Mouse (Mus musculus) C2C12 (cell line): ENCODE measurements at regions not wholly inside any gene's neighbourhood (a gene's known extent, or its start where the extent isn't known, plus 50 kb on each side); places are given as distances from the start of the nearest gene placed in this dataset.

Source experiments
- H3K27me3 ChIP-seq: one replicate; pipeline ENCODE4 v1.6.1; 2011; ENCODE audit not compliant: control insufficient read depth, insufficient read depth, insufficient read length
- H3K36me3 ChIP-seq: one replicate; pipeline ENCODE4 v1.6.1; 2011; ENCODE audit not compliant: control insufficient read depth, insufficient read depth
- H3K4me3 ChIP-seq: one replicate; pipeline ENCODE4 v1.5.1; 2011; ENCODE audit warnings: mild to moderate bottlenecking, control low read depth; ENCODE audit not compliant: poor library complexity, insufficient read depth, severe bottlenecking
- H3K79me2 ChIP-seq: one replicate; pipeline ENCODE4 v1.6.1; 2011; ENCODE audit not compliant: control insufficient read depth, insufficient read depth
- H3K79me3 ChIP-seq: one replicate; pipeline ENCODE4 v1.6.1; 2011; ENCODE audit warnings: low read depth, control low read depth
- H3ac ChIP-seq: one replicate; pipeline ENCODE3; 2011; ENCODE audit warnings: low read depth; ENCODE audit not compliant: control insufficient read depth, insufficient read length
- CEBPB ChIP-seq: IDR thresholded peaks from one replicate; pipeline ENCODE4 v1.6.1; 2011; ENCODE audit warnings: low read depth, mild to moderate bottlenecking, control low read depth, moderate library complexity
- CTCF ChIP-seq: IDR thresholded peaks from one replicate; pipeline ENCODE4 v1.5.1; 2011; ENCODE audit not compliant: control insufficient read depth, insufficient read depth, insufficient read length
- FOSL1 ChIP-seq: IDR thresholded peaks from one replicate; pipeline ENCODE4 v1.8.0; 2011; ENCODE audit warnings: mild to moderate bottlenecking, low read length; ENCODE audit not compliant: poor library complexity, insufficient read depth, severe bottlenecking
- MAX ChIP-seq: IDR thresholded peaks from one replicate; pipeline ENCODE4 v1.6.1; 2011; ENCODE audit warnings: mild to moderate bottlenecking, control low read depth
- MYOD1 ChIP-seq: IDR thresholded peaks from one replicate; pipeline ENCODE4 v1.6.1; 2011; ENCODE audit warnings: low read depth; ENCODE audit not compliant: control insufficient read depth, insufficient read length
- MYOG ChIP-seq: IDR thresholded peaks from one replicate; pipeline ENCODE4 v1.6.1; 2011; ENCODE audit not compliant: control insufficient read depth, insufficient read length; ENCODE audit errors: extremely low read depth
- USF1 ChIP-seq: IDR thresholded peaks from one replicate; pipeline ENCODE4 v1.6.1; 2011; ENCODE audit warnings: low read depth, mild to moderate bottlenecking, control low read depth, moderate library complexity

DNA sequence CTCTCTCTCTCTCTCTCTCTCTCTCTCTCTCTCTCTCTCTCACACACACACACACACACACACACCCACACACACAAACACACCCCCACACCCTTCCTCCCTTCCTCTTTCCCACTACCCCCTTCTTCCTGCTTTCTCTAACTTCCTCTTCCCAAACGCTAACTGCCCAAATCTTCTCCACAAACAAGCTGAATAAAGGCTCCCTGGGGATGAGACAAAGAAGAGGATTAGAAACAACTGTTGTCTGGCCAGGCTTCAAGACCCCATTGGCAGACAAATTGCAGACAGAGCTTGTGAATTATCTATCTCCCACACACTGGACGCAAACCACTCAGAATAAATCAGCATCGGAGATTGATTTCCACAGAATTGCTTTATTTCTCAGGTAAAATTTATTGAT lies 603.4 kb upstream of the Tle4 start:
- Histone ChIP-seq H3K4me3 (no peak overlapping the region), H3K79me3 (no peaks in the 10 kb centered on the region), H3ac (no peak overlapping the region), H3K79me2 (no peaks in the 10 kb centered on the region), H3K36me3 (no peaks in the 10 kb centered on the region), H3K27me3 (no peaks in the 10 kb centered on the region)
- TF ChIP-seq CTCF: no peak
- TF ChIP-seq CEBPB: no peak
- TF ChIP-seq MYOG: no peak
- TF ChIP-seq MAX: no peak
- TF ChIP-seq MYOD1: no peak
- no peak for TF ChIP-seq FOSL1
- TF ChIP-seq USF1: no peak

GRCm38 (mm10) chr19:15200792-15201191 lies 602.9 kb upstream of the Tle4 start:
- no peak overlapping the region for H3K4me3 ChIP-seq
- TF ChIP-seq CTCF (no peak), MYOD1 (no peak), FOSL1 (no peak), CEBPB (no peak), MYOG (no peak), USF1 (no peak), MAX (no peak)
- H3K36me3 ChIP-seq: no peaks in the 10 kb centered on the region
- H3K79me2 ChIP-seq: no peaks in the 10 kb centered on the region
- H3K27me3 ChIP-seq: no peaks in the 10 kb centered on the region
- no peaks in the 10 kb centered on the region for H3K79me3 ChIP-seq
- H3ac ChIP-seq: no peak overlapping the region

GRCm38 (mm10) chr19:15200361-15200760 lies 602.5 kb upstream of the Tle4 start:
- H3K79me3 ChIP-seq: no peaks in the 10 kb centered on the region
- H3K27me3 ChIP-seq: no peaks in the 10 kb centered on the region
- TF ChIP-seq CTCF (no peak), MYOG (no peak), CEBPB (no peak), FOSL1 (no peak), MAX (no peak), MYOD1 (no peak), USF1 (no peak)
- H3K4me3 ChIP-seq: no peak overlapping the region
- no peak overlapping the region for H3ac ChIP-seq
- no peaks in the 10 kb centered on the region for H3K36me3 ChIP-seq
- H3K79me2 ChIP-seq: no peaks in the 10 kb centered on the region

GRCm38 (mm10) chr19:15199692-15200091 lies 601.8 kb upstream of the Tle4 start:
- H3K4me3 ChIP-seq: no peak overlapping the region
- H3K27me3 ChIP-seq: no peaks in the 10 kb centered on the region
- TF ChIP-seq USF1 (no peak), MYOG (no peak), CEBPB (no peak), MYOD1 (no peak), CTCF (no peak), MAX (no peak), FOSL1 (no peak)
- H3ac ChIP-seq: no peak overlapping the region
- no peaks in the 10 kb centered on the region for H3K79me2 ChIP-seq
- no peaks in the 10 kb centered on the region for H3K79me3 ChIP-seq
- no peaks in the 10 kb centered on the region for H3K36me3 ChIP-seq

- Histone ChIP-seq H3K79me2 (no peaks in the 10 kb centered on the region), H3K79me3 (no peaks in the 10 kb centered on the region), H3ac (no peak overlapping the region), H3K36me3 (no peaks in the 10 kb centered on the region), H3K27me3 (no peaks in the 10 kb centered on the region), H3K4me3 (no peak overlapping the region)
- TF ChIP-seq MAX: no peak
- TF ChIP-seq MYOD1: no peak
- no peak for TF ChIP-seq MYOG
- no peak for TF ChIP-seq FOSL1
- TF ChIP-seq CEBPB: no peak
- TF ChIP-seq CTCF: no peak
- TF ChIP-seq USF1: no peak
Measured at GRCm38 (mm10) chr19:15175221-15175620, 577.4 kb upstream of the Tle4 start.

DNA sequence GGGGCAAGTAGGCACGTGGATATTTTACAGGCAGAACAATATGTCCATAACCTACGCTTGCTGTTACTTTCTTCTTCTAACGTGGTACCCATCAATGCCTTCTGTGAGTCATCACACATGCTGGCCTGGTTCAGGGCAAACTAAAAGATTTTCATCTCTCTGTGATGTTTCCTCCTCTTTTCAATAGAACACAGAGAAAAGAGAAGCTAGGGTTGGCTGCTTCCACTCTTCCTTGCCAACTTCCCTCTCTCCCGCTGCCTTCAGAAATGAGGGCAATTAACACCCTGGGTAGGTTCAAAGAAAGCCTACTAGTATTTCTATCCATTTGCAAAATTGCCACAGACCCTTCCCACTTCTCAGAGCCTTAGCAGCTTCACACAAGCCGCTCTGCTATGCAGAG lies 575.5 kb upstream of the Tle4 start:
- Histone ChIP-seq H3K4me3 (no peak overlapping the region), H3K27me3 (no peaks in the 10 kb centered on the region), H3K79me3 (no peaks in the 10 kb centered on the region), H3K36me3 (no peaks in the 10 kb centered on the region), H3K79me2 (no peaks in the 10 kb centered on the region), H3ac (no peak overlapping the region)
- TF ChIP-seq CTCF (no peak), MYOD1 (no peak), MYOG (no peak), USF1 (no peak), MAX (no peak), CEBPB (no peak), FOSL1 (no peak)
